Mouse (Mus musculus) lung, adult 10 weeks (tissue): ENCODE data around the gene Stkld1. TPM values are rescaled to one million over a fixed set of nuclear protein-coding genes. Genes with fewer than 3 reads are reported as not detected.

Experiments
- polyA plus RNA-seq: library from polyadenylated mRNA; stranded (reverse); fragments of 350-450 nt; fragmentation: Illumina TruSeq; extraction: RNeasy Lipid Tissue Mini Kit (QIAGEN cat#74804); gene quantifications from one replicate; pipeline ENCODE4 v1.2.3, GENCODE M21; 2014; ENCODE audit warnings: low read depth, low replicate concordance; ENCODE audit not compliant: insufficient read depth

Stkld1 gene
- 0.17 TPM for polyA plus RNA-seq

DNA sequence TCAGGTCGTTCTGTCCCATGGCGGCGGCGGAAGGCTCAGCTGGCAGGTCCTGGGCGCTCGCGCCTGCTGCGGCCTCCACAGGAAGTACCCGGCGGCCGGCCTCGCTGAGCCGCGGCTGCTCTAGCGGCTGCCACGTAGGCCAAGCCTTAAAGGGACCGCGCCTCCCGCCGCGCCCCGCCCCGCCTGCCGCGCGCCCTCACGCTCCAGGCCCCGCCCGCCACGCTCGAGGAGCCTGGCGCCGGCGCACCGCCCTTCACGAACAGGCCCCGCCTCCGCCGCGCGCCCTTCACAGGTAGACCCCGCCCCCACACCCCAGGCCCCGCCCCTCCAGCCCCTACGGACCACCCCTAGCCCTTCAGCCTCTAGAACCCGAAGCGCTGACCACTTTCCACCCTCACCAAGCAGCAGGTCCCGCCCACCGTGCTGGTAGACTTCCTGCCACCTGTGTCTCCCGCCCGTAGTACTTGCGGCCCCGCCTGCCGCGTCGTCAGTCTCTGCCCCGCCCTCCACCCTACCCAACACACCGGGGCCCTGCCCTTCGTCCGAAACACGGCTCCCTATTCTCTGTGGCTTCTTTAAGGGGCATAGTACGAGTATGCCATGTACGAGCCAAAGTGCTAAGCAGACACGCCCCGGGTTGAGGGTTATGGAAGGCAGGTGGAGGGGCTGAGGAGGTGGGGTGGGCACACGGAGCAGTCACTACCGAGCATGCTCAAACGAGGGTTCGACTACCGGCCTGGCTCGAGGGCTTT is at the start of gene Stkld1, which contains the start of gene Surf4:
Gene Stkld1, plus strand, starts transcription at position 744 of the 752 bp plus-strand sequence.
Gene Surf4, minus strand, starts transcription at position 625 of the 752 bp plus-strand sequence.

DNA sequence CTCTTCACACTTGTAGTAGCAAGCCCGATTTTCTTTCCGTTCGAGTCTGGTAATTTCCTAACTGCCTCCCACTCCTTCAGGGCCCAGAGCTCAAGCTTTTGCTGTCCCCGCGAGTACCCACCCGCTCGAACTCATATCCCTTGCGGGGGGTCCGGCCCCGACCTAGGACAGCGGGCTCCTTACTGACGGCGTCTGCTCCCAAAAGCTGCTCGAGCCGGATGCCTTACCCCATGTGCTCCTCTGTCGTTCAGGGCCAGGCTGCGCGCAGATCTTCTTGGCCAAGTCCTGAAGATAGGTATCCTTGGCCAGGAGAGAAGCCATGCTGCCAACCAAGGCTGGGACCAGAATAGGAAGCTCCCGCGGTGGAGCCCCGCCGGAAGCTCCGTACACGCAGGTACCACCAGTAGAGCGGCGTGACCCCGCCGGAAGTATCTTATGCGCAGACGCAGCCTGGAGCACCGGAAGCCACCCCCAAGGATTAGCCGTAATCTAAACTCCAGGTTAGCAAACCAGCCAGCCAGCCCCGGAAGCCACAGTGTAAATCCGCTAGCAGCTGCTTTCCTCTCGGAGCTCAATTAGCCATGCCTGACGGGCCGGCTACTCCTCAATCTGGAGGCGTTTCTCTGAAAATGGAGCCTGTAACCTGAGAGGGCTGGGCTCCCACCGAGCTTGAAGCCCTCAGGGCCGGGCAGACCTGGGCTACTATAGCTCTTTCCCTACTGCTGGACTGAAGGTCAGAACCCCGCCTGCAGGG is 31.2 kb upstream of the Stkld1 start, which contains the start of gene Surf6:
Gene Surf6, minus strand, starts transcription at position 413 of the 754 bp plus-strand sequence.

DNA sequence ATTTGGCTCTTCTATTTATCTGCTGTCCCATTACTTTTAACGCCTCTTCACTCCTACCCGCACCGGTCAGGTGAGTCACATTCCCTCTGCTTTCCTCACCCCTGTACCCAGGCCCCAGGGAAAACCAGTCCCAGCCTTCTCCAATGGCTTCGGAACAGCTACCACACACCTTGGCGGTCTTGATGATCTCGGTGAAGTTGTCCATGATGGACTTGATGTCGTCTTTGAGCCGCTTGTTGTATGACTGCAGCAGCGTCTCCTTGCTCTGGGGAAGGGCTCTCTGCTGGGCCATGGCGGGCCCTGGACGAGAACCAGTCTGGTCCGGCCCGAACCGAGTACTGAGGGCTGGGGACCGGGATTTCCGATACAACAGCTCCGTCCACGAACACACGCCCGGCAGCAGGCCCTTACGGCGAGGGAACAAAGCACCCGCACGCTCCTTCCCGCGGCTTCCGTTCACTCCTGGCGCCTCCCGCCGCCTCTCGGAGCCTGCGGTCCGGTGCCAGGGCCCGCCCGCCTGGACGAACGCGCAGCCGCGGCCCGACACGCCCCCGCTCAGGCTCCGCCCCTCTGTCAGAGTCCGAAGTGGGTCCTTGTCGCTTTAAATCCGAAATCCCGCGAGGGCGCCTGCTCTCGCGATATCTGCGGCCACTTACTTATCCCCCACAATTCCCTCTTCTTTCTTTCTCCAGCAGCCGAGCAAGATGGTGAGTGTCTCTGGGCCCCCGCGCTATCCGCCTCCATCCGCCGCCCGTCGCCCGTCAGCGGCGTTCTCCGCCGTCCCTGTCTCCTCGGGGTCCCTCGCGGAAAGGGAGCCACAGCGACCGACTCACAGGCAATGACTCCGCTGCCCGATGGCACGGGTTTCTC is 23.5 kb upstream of the Stkld1 start, which contains the start of the genes Med22 and Rpl7a:
Gene Med22, minus strand, starts transcription at position 554 of the 870 bp plus-strand sequence.
Gene Rpl7a, plus strand, starts transcription at position 641 of the 870 bp plus-strand sequence.

DNA sequence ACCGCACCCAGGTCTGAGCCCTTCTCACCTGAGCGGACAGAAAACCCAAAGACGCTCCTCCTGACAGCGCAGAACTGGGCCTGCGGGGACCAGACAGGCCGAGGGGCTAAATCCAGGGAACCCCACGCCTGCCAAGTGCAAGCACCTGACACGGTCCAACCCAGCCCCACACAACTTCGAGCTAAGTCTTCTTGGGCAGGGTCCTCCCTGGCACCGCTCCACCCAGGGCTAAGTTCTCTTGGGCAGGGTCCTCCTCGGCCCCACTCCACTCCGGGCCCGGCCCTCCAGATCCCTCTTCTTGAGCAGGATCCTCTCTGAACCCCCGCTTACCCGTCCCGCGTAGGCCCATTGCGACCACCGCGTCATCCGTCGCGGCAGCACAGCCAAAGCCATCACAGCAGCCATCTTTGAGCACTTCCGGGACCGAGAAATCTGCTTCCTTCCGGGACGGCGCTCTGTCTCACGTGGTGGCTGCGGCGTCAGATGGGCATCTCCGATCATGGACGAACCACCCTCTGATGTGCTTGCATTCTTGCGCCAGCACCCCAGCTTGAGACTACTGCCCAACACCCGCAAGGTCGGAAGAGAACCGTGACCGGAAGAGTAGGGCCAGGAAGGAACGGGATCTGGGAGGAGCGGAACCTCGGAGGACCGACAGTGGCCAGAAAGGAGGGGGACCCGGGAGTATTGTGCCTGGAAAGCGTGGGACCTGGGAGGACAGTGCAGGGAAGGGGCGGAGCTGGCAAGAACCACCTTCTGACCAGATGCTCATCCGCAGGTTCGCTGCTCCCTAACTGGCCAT is 17.7 kb upstream of the Stkld1 start, which contains the start of the genes Surf2 and Surf1:
Gene Surf2, plus strand, starts transcription at position 441 of the 802 bp plus-strand sequence.
Gene Surf1, minus strand, starts transcription at position 604 of the 802 bp plus-strand sequence.

DNA sequence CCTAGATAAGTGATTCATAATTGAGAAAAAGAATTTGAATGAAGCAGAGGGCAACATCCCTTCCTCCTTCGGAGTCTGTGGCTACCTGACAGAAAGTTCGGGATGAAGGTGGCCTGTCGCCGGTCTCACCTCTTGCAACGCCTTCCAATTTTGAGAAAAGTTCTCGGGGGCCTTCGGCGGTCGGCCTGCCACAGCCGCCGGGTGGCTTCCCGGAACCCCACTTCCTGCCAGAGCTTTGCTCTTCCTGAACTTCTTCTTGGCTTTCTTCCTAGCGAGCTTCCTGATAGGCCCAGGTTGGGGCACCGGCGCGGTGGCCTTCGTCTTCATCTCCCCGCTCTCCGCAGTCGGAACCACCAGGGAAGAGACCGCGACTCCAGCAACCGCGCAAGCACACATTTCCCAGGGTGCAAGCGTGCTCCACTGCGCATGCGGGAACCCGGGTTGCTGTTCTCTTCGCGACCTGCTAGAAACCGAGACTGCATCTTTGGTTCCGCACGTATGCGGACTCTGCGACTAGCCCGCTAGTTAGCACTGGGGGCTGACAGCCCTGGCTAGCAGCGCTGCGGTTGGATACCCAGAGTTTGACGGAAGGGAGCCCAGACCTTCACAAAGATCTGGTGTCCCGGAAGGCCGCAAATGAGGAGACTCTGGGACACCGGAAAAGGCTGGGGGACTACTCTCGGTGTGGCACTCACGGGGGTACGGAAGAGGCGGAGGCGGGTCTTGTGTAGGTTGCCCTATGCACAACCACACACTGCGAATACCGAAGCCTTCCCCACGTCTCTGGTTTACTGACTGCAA is 30.3 kb downstream of the Stkld1 start, which contains the start of gene Rexo4:
Gene Rexo4, minus strand, starts transcription at position 464 of the 801 bp plus-strand sequence.

DNA sequence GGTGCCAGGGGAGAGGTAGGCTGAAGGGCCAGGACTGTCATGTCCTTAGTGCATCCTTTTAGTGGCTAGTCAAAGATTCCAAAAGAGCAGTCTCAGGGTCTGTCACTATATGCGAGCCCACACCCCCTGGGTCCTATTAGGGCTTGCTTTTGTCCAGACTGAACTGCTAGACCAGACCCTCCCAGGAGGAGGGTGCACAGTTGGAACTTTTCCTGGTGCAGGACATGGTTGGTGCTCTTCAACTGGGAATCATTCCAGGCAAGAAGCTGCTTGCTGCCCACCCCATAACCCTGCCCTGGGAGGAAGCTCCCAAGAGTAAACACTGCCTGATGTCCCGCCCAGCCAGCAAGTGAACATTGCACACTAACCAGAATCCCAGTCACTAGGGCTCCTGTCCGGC is 39.3 kb downstream of the Stkld1 start, which contains the start of gene Adamts13:
Gene Adamts13, plus strand, starts transcription at position 301 of the 400 bp plus-strand sequence.

Other genes with a start within 250 kb of the Stkld1 start
- not detected for gene Abo, start 69.1 kb upstream of the Stkld1 start, polyA plus RNA-seq
- 10.8 TPM for gene Surf6, start 31.2 kb upstream of the Stkld1 start, polyA plus RNA-seq
- 21.4 TPM for gene Med22, start 23.4 kb upstream of the Stkld1 start, polyA plus RNA-seq
- gene Rpl7a, start 23.3 kb upstream of the Stkld1 start, polyA plus RNA-seq = 1,186 TPM
- 19.5 TPM for gene Surf2, start 17.7 kb upstream of the Stkld1 start, polyA plus RNA-seq
- 65.1 TPM for gene Surf1, start 17.5 kb upstream of the Stkld1 start, polyA plus RNA-seq
- gene Surf4, start 119 bp upstream of the Stkld1 start, polyA plus RNA-seq = 80.2 TPM
- gene Rexo4, start 30.3 kb downstream of the Stkld1 start, polyA plus RNA-seq = 23.4 TPM
- 0.21 TPM for gene Adamts13, start 39.4 kb downstream of the Stkld1 start, polyA plus RNA-seq
- gene Cacfd1, start 75.9 kb downstream of the Stkld1 start, polyA plus RNA-seq = 25.7 TPM
- gene Slc2a6, start 94.0 kb downstream of the Stkld1 start, polyA plus RNA-seq = 2.3 TPM
- gene Mymk, start 138.1 kb downstream of the Stkld1 start, polyA plus RNA-seq = 0.33 TPM
- gene Adamtsl2, start 145.3 kb downstream of the Stkld1 start, polyA plus RNA-seq = 50.5 TPM
- not detected for gene Fam163b, start 208.4 kb downstream of the Stkld1 start, polyA plus RNA-seq
- not detected for gene Dbh, start 231.2 kb downstream of the Stkld1 start, polyA plus RNA-seq